Mouse (Mus musculus) frontal cortex, postnatal 14 days (tissue): ENCODE data around the gene Ppp2r1b.

ENCODE experiments used
- DNase-seq, 2 experiments: peaks; one replicate each; pipeline ENCODE4 v3.0.0; 2022; ENCODE audit warnings: low spot score in 2 of 2

Gene Ppp2r1b

DNA sequence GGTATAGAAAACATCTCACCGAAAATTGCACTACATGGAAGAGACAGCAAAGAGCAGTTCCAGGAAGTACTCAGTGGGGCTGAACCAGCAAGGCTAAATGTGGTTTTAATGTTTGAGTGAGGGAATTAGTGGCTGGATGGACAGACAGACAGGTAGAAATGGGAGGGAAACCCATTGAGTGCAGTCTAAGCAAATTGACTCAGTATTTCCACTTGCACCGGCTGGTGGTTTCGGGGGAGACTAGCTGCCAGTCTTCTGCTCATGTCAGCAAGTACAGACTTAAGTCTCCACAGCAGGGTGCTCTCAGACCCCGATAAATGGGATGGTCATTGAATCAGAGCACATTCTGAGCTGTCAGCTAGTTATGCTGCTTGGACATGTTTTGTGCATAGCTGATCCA is 9.0 kb upstream of the Ppp2r1b start:
- DNase-seq, result no peak

DNA sequence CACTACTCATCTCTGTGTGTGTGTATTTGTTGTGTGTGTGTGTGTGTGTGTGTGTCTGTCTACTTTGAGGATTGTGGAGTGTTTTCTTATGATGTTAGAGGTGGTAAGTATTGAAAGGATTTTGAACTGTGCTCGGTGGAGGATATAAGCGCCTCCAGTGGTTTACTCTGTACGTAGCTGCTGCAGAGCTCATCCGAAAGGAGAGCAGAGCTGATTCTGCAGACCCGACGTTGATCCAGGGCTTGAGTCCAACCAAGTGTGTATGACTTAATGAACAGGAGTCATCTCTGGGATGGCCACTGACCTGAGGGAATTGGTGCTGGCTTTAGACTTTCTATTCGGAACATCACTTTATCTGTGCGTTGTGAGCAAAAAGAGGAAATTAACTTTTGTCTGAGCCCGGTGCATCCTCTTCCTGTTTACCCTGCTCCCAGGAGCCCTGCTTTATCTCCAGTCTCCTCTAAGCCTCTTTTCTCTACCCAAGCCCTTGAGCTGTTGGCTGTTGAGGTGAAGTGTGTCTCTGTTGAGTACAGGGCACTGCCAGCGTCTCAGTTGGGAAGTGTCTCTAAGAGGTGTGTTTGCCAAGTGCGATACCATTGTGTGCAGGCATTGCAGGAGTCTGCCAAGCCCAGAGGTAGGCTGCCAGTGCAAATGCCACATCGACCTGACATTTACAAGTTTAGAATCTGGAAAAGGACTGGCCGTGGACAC is 3.9 kb upstream of the Ppp2r1b start:
- DNase-seq, result no peak

DNA sequence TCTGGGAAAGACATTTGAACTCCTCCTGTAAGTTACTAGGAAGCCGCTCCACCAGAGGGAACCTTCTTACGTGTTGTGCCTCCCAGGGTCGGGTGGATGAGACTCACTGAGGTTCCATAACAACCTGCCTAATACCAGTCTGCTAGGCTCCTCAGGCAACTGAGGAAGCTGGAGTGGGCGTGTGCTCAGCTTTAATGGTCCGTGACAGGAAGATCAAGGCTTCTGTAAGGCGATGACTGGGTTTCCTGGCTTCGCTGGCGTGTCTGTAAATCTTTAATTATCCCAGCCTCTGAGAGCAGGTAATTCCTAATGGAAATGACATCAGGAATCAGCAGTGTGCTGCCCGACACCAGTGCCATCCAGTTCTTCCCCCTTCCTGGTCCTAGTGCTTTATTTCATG is 446 bp downstream of the Ppp2r1b start:
- no peak for DNase-seq

DNA sequence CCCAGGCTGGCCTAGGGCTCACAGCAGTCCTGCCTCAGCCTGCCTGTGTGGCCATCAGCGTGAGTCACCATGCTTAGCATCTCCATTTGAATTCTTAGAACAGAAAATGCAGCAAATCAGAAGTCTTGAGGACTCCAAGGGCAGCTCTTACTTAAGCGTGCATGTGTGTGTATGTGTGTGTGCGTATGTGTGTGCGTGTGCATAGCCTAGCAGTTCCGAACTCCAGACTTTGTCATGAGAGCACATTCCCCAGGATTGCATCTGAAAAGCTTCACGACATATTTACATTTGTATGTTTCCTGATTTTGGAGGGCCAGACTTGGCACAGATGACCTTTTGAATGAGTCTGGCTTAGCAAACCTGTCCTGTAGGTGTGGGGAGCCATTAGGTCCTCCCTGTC is 2.0 kb downstream of the Ppp2r1b start:
- DNase-seq, result no peak

DNA sequence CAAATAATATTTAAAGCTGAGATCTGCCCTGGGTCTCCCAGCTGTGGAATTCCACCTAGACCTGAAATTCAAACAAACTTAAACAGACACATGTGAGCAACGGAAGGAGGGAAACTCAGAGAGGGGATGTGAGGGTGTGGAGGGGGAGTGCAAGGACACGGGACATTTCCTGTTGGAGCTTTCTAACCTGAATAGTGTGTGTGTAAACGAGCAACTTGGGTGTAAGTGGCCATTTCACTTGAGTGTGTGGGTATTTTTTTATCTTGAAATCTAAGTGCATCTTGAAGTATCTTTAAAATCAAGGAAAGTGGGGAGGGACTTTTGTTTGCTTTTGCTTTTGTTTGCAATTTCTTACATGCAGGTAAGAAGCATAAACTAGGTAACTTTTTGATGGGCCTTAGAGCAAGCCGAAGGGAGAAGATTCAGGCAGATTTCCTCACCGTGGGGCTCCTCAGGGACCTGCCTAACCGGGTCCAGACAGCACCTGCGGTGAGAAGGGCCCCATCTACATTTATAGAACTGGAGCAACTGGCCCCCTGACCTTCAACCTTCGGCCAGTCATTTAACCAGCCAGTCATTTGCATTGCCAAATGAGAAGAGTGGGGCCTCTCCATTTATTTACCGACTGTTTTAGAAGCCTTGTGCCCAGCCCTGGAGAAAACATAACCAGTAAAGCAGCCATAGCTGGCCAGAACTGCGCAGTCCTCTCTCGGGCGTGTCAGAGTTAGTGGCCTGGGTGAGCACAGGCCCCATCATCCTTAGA is 2.7 kb downstream of the Ppp2r1b start:
- DNase-seq, result no peak

DNA sequence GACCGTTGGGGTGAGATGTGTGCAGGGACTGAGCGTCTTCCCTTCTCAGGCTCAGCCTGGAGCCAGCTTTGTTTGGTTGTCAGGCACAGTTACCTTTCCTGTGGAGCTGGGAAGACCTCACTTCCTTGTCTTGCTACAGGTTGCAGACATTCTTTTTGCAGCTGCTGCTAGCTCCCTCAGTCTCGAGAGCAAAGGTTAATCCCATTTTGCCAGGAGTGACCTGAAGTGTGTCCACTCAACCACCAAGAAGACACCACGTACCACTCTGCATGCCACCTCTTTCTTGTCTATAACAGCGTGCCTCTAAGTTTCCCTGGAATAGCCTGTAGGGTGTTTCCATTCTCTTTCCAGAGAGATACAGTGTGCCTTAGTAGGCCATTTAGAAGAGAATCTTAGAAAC is 3.7 kb downstream of the Ppp2r1b start:
- no peak for DNase-seq

DNA sequence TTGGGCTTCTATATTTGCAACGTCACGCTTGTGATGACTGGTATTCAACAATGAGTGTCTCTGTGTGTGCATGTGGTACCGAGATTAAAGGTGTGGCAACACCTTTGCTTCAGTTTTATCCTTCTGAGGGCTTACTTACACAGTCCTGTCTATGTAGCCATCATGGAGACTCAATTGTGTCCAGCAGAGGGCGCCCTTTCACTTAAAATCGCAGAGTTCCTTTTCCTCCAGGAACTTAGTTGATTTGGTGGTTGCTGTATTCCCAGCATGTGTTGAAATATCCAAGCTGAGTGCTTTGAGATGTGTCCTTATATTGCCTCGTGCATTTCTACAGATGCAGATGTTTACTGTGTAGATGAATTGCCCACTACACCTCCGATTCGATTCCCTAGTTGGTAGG is 4.1 kb downstream of the Ppp2r1b start:
- peak; percentile 79 to 95 for DNase-seq

DNA sequence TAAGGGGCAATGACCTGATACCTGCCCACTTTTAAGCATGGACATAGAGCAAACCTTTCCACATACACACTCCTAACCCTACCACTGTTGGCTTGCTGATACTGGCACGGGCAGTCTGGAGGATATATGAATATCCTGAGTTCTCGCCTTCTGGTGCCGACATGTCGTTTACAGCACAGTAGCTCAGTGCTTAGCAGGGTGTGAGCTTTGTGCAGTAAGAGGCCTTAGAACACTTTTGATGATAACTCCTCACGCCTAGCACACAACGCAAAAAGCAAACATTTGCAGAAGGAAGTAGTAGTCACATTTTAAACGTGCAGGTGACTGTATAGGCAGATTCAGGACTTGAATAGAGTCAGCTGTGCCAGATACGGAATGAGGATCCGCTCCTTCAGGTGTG is 4.7 kb downstream of the Ppp2r1b start:
- no peak for DNase-seq

DNA sequence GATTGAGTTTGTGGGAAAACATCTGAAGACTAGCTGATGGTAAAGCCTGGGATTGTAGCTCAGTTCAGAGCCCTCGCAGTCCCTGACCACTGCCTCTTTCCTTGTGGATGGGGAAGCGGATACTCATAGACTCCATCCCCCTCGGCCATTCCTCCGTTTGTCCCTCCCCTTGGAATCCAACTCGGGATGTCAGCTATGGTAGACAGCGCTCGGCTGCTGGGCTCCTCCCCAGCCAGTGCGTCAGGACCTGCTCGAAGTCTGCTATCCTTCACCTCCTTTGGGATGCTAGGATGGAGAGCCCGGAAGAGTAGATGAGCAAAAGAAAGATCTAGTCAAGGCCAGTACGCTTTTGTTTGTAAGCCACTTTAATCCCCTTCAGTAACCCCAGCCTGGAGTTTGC is 5.2 kb downstream of the Ppp2r1b start:
- no peak for DNase-seq

DNA sequence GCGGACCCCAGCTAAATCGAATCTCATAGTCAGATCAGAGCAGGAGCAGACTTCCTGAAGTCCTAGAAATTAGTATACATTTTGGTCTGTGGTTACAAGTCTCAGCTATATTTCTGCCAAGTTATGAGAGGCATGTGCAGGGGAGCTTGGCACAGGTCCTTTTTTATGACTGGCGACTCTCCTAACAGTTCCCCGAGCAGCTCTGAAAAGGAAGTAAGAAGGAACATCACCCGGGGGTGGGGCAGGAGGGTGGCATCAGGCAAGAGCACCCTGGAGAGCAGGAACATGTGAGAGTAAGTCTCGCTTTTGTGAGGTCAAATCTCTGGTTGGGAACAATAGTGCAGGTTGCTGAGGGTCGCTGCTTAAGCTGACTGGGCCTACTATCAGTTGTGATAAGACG is 5.6 kb downstream of the Ppp2r1b start:
- DNase-seq, result no peak

DNA sequence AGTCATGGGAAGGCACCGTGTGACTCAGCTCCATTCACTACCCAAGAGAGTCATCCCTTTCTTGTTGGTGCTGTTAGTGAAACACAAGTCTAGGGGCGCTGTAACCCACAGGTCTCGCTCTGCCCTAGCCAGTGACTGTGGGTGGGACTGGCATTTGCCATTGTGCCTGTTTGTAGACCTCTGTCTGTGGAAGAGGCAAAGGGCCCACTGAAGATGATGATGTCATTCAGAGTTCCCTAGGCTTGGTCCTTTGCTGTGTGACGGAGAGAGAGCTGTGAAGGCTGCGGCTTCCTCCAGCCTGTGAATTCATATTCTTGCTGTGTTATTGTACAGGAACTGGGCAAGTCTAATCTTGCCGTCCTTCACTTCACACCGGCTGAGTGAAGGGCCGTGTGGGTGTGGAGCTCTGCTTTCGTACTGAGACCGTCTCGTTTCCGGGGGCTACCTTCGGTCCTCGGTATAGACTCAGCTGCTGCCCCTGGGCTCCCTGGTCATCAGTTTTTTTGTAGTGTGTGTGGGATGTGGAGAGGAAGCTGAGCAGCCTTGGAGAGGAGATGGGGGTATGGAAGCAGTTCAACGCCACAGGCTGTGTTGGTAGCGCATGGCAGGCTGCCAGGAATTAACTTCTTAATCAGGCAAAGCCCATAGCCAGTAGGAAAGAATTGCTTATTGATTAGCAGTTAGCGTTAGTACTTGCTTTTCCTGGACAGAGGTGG is 7.7 kb downstream of the Ppp2r1b start:
- DNase-seq, result no peak

DNA sequence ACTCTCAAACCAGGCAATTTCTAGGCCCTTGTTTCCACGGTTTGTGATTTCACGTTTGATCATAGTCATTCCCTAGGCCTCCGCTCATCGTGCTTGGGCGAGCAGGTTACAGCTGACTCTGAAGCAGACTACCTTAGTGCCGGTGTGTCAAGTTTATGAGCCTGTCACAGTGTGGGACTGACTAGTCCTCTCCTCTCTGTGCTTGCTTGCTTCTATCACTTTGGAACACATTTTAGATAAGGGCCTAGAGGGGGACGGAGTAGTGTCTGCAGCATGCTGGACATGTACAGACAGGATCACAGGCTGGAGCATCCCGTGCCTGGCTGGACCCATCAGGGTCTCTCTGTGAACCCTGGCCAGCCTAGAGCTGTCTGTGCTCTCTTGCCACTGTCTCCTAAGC is 9.3 kb downstream of the Ppp2r1b start:
- no peak for DNase-seq

DNA sequence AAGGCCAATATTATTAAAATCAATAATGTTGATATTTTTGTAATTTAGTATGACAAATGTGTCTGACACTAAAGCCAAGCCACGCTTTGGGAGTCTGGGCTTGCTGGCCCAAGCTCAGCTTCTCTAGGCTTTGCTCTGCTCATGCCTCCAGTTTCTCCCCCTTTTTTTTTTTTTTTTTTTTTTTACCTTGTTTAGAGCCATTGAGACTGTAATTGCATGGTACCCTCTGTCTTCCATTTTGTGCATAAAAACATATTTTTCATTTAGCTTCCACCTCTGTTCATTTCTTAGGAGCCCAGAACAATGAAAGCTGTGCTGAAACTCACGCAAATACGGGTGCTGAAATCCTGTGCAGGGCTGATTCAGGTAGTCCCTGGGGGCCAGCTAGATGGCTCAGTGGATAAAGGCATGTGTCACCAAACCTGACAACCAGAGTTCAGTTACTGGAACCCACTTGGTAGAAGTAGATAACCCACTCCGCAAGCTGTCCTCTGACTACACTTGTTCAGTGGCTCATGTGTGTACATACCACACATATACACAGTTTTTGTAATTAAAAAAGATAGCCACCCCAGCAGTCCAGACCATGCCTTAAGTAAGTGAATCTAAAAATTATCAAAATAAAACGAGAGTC is 10.1 kb downstream of the Ppp2r1b start:
- no peak for DNase-seq

DNA sequence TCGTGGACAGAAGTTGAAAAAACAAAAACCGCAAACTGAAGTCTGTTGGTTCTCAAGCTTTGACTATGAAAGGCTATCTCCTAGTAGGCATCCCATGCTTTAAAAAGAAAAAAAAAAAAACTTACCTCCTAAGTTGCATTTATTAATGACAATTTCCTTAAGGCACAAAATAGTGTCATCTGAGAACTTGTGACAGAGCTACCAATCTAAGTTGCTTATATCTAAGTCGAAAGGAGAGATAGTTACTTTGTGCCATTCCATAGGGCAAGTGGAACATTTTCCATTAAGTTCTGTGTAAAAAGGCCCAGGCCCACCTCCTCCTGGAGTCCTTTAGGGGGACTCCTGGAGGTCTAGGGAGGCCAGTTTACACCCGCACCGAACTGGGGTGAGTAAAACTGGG is 10.7 kb downstream of the Ppp2r1b start:
- no peak for DNase-seq

DNA sequence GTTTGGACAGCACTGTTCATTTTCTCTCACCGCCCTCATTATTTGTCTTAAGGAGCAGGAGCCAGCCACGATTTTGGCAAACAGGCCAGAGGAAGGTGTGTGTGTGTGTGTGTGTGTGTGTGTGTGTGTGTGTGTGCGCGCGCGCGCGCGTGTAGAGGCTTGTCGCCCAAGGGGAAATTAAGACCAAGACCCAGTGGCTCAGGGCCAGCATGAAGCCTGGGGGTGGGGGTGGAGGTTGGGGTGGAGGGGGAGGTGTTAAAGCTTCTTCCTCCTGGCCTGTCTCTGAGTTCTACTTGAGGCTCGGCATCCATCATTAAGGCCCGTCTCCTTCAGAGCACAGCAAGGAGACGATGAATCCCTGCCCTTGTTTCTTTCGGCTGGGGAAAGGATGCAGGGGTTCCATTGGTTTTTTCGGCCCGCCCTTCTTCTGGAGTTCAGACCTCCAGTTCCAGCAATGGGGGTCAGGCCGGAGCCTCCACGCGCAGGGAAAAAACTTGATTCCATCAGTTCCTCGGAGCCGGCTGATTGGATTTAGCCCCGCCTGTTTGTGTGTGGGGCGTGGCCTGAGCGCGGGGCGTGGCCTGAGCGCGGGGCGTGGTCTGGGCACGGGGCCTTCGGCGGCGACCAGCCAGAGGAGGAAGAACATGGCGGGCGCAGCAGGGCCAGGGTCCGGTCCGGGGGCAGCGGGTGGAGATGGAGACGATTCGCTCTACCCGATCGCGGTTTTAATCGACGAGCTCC is 11.4 kb downstream of the Ppp2r1b start:
- DNase-seq, result peak; percentile 84 to 93

DNA sequence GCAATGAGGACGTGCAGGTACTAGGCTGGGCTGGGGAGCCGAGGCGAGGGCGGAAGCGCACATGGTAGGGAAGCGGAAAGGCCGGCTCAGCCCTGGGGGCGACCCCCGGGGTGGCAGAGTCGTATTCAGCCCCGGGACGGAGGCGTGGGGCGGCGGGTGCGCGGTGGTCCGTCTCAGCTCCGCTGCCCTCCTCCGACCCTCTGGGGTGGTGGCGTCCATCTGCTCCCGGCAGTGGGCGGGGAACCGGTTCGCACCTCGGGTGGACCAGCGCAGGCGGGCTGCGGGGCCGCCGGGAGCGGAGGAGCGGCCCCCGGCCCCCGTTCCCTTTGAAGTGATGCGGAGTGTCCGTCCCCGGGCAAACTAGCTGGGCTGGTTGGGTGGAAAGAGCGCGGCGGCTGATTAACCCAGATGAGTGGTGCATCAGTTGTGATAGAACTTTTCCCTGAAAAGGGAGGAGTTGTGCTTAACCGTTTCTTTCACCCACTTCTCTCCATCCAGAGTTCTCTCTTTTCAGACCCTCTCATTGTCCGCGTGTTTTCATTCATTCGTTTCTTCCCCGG is 12.1 kb downstream of the Ppp2r1b start:
- DNase-seq, result no peak

DNA sequence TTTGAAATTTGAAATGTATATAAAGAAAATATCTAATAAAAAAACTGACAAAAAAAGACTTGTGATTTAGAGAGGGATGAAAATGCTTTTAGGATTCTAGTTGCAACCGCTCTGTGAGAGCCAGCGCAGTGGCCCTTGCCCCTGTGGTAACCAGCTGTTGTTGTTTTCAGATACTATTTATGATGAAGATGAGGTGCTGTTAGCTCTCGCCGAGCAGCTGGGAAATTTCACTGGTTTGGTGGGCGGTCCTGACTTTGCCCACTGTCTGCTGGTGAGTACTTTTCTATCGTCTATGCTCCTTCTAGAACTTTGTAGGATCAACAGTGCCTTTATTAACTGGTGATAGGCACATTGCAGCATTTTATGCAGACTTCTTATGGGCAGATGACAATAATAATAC is 13.6 kb downstream of the Ppp2r1b start:
- DNase-seq, result no peak

DNA sequence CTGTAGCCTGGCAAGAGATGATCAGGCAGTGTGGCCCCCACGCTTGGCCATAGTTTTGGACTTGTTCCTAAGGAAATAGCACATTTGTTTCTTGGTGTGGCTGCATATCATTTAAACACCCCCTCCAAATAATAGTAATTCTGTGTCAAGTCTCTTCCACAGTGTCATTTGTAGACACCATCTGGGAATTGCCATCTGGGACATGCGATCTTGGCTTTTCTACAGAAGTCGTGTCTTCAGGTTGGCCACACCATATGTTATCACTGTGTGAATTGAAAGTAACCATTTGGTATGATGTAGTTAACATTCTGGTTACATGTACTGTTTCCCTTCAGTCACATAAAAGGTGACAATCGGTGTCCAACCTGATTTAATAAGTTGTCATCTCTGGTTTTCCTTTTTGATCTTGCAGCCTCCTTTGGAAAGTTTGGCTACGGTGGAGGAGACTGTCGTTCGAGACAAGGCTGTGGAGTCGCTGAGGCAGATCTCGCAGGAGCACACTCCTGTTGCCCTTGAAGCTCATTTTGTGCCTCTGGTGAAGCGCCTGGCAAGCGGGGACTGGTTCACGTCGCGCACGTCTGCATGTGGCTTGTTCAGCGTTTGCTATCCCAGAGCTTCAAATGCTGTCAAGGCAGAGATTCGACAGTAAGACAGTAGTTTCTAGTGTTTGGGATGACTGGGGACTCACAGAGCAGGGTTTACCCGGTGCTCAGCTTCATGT is 16.2 kb downstream of the Ppp2r1b start:
- DNase-seq, result no peak

DNA sequence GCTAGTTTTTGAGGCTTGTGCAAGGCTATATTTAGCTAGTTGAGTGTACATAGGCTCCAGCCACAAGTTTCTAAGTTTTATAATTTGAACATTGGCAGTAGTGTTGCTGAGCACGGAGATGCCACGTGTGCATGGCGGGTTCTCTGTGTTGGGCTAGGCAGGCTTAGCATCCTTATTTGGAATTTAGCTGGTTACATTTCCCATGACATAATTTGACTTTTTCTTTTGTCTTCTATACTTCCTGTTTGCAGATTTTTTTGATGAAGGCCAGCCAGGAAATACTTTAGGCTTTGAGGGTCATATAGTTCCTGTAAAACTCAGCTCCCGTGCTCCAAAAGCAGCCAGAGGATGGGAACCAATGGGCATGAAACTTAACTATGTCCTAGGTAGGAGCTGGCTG is 18.7 kb downstream of the Ppp2r1b start:
- DNase-seq, result no peak

DNA sequence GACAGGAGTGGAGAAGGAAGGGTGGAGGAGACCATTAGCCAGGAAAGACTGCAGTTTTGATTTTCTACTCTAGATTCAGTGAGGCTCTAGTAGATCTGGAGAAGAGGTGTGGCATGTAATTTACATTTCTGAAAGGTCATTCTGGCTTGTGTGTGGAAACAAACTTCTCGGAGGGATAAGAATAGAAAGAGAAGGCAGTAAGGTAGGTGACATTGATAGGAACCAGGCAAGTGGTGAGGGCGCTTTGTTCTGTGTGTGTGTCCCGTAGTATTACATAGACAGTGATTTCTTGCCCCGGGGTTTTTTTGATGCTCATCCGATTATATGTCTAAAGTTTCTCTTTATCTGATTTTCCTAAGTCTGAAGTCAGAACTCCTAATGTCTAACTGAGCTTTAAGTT is 19.8 kb downstream of the Ppp2r1b start:
- no peak for DNase-seq

DNA sequence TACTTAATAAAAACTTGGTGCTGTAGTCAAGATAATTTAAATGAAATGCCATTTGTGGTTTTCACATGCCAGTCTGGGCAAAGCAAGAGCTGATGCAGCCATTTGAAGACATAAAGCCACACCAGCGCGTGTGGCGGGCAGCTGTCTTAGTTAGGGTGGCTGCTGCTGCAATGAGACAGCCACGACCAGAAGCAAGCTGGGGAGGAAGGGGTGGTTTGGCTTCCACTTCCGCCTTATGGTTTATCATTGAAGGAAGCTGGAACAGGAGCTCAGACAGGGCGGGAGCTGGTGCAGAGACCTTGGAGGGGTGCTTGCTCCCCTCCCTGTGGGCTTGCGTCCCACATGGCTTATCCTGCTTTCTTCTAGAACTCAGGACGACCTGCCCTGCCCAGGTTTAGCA is 20.7 kb downstream of the Ppp2r1b start:
- DNase-seq, result no peak
